Mouse (Mus musculus) thymus, adult 2 months (tissue): Measurements from ENCODE around the gene Dlec1. TPM values are rescaled to one million over a fixed set of nuclear protein-coding genes. Genes with fewer than 3 reads are reported as not detected.

Experiments used
- DNase-seq: peaks from one replicate; pipeline ENCODE4 v3.0.0; 2021
- H3K27ac ChIP-seq: fragments of 200-500 bp; 2 replicates; pipeline ENCODE4 v1.5.1; 2012; ENCODE audit warnings: low read length, control low read depth; ENCODE audit not compliant: control insufficient read depth, insufficient read depth
- H3K27me3 ChIP-seq: fragments of 200-500 bp; 2 replicates; pipeline ENCODE4 v1.6.1; 2012; ENCODE audit warnings: mild to moderate bottlenecking, low read length, moderate library complexity, mixed read lengths; ENCODE audit not compliant: control insufficient read depth, insufficient read depth
- H3K36me3 ChIP-seq: fragments of 200-500 bp; 2 replicates; pipeline ENCODE4 v1.6.1; 2012; ENCODE audit warnings: mild to moderate bottlenecking, low read length, moderate library complexity; ENCODE audit not compliant: control insufficient read depth, insufficient read depth
- H3K4me1 ChIP-seq: fragments of 200-500 bp; replicated peaks from 2 replicates; pipeline ENCODE4 v1.6.1; 2012; ENCODE audit warnings: low read length; ENCODE audit not compliant: control insufficient read depth, insufficient read depth
- H3K4me3 ChIP-seq: fragments of 200-500 bp; 2 replicates; pipeline ENCODE4 v1.5.1; 2012; ENCODE audit warnings: mild to moderate bottlenecking, low read length, control low read depth, moderate library complexity; ENCODE audit not compliant: control insufficient read depth, insufficient read depth
- CTCF ChIP-seq: fragments of 200-500 bp; IDR thresholded peaks from 2 replicates; pipeline ENCODE4 v1.5.1; 2012; ENCODE audit warnings: mild to moderate bottlenecking, control low read depth, low read length, moderate library complexity, borderline replicate concordance; ENCODE audit not compliant: control insufficient read depth, poor library complexity, insufficient read depth; ENCODE audit errors: extremely low read depth
- POLR2A ChIP-seq: fragments of 200-500 bp; IDR thresholded peaks from 2 replicates; pipeline ENCODE4 v1.6.1; 2012; ENCODE audit warnings: mild to moderate bottlenecking, low read length, control low read depth, moderate library complexity; ENCODE audit not compliant: control insufficient read depth, poor library complexity, insufficient read depth; ENCODE audit errors: extremely low read depth
- WGBS: fragments of 180-500 bp; shearing (Covaris S2); methylation state at CpG from one replicate; pipeline ENCODE4 v1.1.7; 2018; 5-methylcytosine and 5-hydroxymethylcytosine counted together
- polyA plus RNA-seq: library from polyadenylated mRNA; depleted of rRNA; stranded (reverse); fragments of >200 nt; gene quantifications from 2 replicates; pipeline ENCODE4 v1.2.3, GENCODE M21; 2012

The Dlec1 gene
- polyA plus RNA-seq, 1 experiment, result 0.73 TPM

- 86% methylated on average over 2 of the region's 2 CpGs for WGBS
- no peaks in the 10 kb centered on the region for H3K27me3 ChIP-seq
- TF ChIP-seq POLR2A (no peak), CTCF (no peak)
- no peak overlapping the region for H3K4me3 ChIP-seq
- no peak overlapping the region for H3K27ac ChIP-seq
- DNase-seq, result no peak
- H3K4me1 ChIP-seq, result no peaks in the 10 kb centered on the region
- H3K36me3 ChIP-seq, result no peaks in the 10 kb centered on the region
Measured at GRCm38 (mm10) chr9:119138836-119139235, 36.6 kb downstream of the Dlec1 start.

GRCm38 (mm10) chr9:119142066-119142465, 39.8 kb downstream of the Dlec1 start:
- WGBS, result 92% methylated on average over 5 of the region's 5 CpGs
- Histone ChIP-seq H3K27ac (no peak overlapping the region), H3K27me3 (no peaks in the 10 kb centered on the region), H3K36me3 (no peaks in the 10 kb centered on the region), H3K4me1 (no peaks in the 10 kb centered on the region), H3K4me3 (no peak overlapping the region)
- no peak for DNase-seq
- TF ChIP-seq CTCF (no peak), POLR2A (no peak)

- TF ChIP-seq CTCF, result no peak
- no peak for TF ChIP-seq POLR2A
- no peak overlapping the region for H3K4me3 ChIP-seq
- 85% methylated on average over 9 of the region's 9 CpGs for WGBS
Measured at GRCm38 (mm10) chr9:119143372-119143771, 41.1 kb downstream of the Dlec1 start.

GRCm38 (mm10) chr9:119144696-119145095, 42.4 kb downstream of the Dlec1 start:
- Histone ChIP-seq H3K4me3 (no peak overlapping the region), H3K4me1 (no peaks in the 10 kb centered on the region), H3K36me3 (no peaks in the 10 kb centered on the region), H3K27ac (no peak overlapping the region), H3K27me3 (no peaks in the 10 kb centered on the region)
- 90% methylated on average over 8 of the region's 8 CpGs for WGBS
- TF ChIP-seq CTCF, result no peak
- no peak for TF ChIP-seq POLR2A
- DNase-seq, result no peak

More at GRCm38 (mm10) chr9:119143372-119143771, 41.1 kb downstream of the Dlec1 start:
- DNase-seq, result no peak
- Histone ChIP-seq H3K27me3 (no peaks in the 10 kb centered on the region), H3K27ac (no peak overlapping the region), H3K4me1 (no peaks in the 10 kb centered on the region), H3K36me3 (no peaks in the 10 kb centered on the region)

GRCm38 (mm10) chr9:119145137-119145536, 42.9 kb downstream of the Dlec1 start:
- no peak overlapping the region for H3K27ac ChIP-seq
- no peak for DNase-seq
- TF ChIP-seq CTCF (no peak), POLR2A (no peak)
- H3K36me3 ChIP-seq, result no peaks in the 10 kb centered on the region
- WGBS, result 77% methylated on average over 10 of the region's 10 CpGs
- H3K27me3 ChIP-seq, result no peaks in the 10 kb centered on the region
- no peaks in the 10 kb centered on the region for H3K4me1 ChIP-seq
- H3K4me3 ChIP-seq, result no peak overlapping the region

GRCm38 (mm10) chr9:119145638-119146037, 43.4 kb downstream of the Dlec1 start:
- H3K27ac ChIP-seq, result no peak overlapping the region
- WGBS, result 75% methylated on average over 6 of the region's 6 CpGs
- no peak overlapping the region for H3K4me3 ChIP-seq
- no peaks in the 10 kb centered on the region for H3K27me3 ChIP-seq
- no peaks in the 10 kb centered on the region for H3K4me1 ChIP-seq
- no peaks in the 10 kb centered on the region for H3K36me3 ChIP-seq
- TF ChIP-seq POLR2A (no peak), CTCF (no peak)
- DNase-seq, result no peak

- no peaks in the 10 kb centered on the region for H3K4me1 ChIP-seq
- no peak for TF ChIP-seq POLR2A
- TF ChIP-seq CTCF, result no peak
- 37% methylated on average over 13 of the region's 13 CpGs for WGBS
- H3K27me3 ChIP-seq, result no peaks in the 10 kb centered on the region
- H3K36me3 ChIP-seq, result no peaks in the 10 kb centered on the region
- H3K27ac ChIP-seq, result no peak overlapping the region
- no peak overlapping the region for H3K4me3 ChIP-seq
- DNase-seq, result no peak
Measured at GRCm38 (mm10) chr9:119146098-119146770, 44.0 kb downstream of the Dlec1 start.
